In genomic region chr5:143371146-143371510, GRCm38 (mm10) we compare ENCODE assay signal across 21 mouse cellular contexts. TPM values are rescaled to one million over a fixed set of nuclear protein-coding genes. Genes with fewer than 3 reads are reported as not detected.
A peak's percentile ranks its signal among the peaks of the same experiment; 100 is the strongest.
DNase-seq lines count a peak whose midpoint lies in the region; ATAC-seq lines count a peak whose summit lies in the region.
"Had no signal": no experiment of that assay in that cellular context is flagged by ENCODE, and none has a peak within 500 bp of the region (broad histone marks: within the 10 kb centered on the region; RNA-seq: fewer than 3 reads in every experiment).

No protein-coding gene starts in this region.

- ATAC-seq in forebrain, embryonic 15.5 days (replicated peaks): no peak
- ATAC-seq in forebrain, embryonic 16.5 days: no peak
- no peak for ATAC-seq in forebrain, embryonic 11.5 days (replicated peaks; ENCODE audit: low FRiP score)
- ATAC-seq in midbrain, embryonic 11.5 days (ENCODE audit: low FRiP score): no peak
- ATAC-seq in midbrain, embryonic 16.5 days: no peak
- ATAC-seq: activated CD4-positive, CD25-positive, alpha-beta regulatory T cell, adult 4 months; CD4-positive, CD25-positive, alpha-beta regulatory T cell, adult 4 months; Patski had no signal

- H3K27me3 ChIP-seq in forebrain, embryonic 15.5 days: peaks cover 74% of the 10 kb centered on the region
- peaks cover 92% of the 10 kb centered on the region for H3K27me3 ChIP-seq in forebrain, embryonic 10.5 days (ENCODE audit: poor library complexity, severe bottlenecking)
- peaks cover 52% of the 10 kb centered on the region for H3K27me3 ChIP-seq in forebrain, embryonic 16.5 days (replicated peaks; ENCODE audit: control insufficient read depth, insufficient read depth, low read length)
- H3K27me3 ChIP-seq in forebrain, embryonic 11.5 days (ENCODE audit: control insufficient read depth, insufficient read depth, low read length): peaks cover 67% of the 10 kb centered on the region
- peaks cover 69% of the 10 kb centered on the region for H3K27me3 ChIP-seq in midbrain, embryonic 11.5 days (ENCODE audit: control insufficient read depth, insufficient read depth, low read length)
- H3K27me3 ChIP-seq in midbrain, embryonic 16.5 days (ENCODE audit: control insufficient read depth, insufficient read depth, low read depth, low read length): peaks cover 61% of the 10 kb centered on the region

- H3K36me3 ChIP-seq in forebrain, embryonic 15.5 days: no peaks in the 10 kb centered on the region
- H3K36me3 ChIP-seq in forebrain, embryonic 10.5 days (replicated peaks): no peaks in the 10 kb centered on the region
- no peaks in the 10 kb centered on the region for H3K36me3 ChIP-seq in forebrain, embryonic 16.5 days (ENCODE audit: control insufficient read depth, insufficient read depth)
- H3K36me3 ChIP-seq in forebrain, embryonic 11.5 days (ENCODE audit: control insufficient read depth, insufficient read depth, low read length): no peaks in the 10 kb centered on the region
- H3K36me3 ChIP-seq in midbrain, embryonic 11.5 days (ENCODE audit: control insufficient read depth, insufficient read depth, low read length): no peaks in the 10 kb centered on the region
- no peaks in the 10 kb centered on the region for H3K36me3 ChIP-seq in midbrain, embryonic 16.5 days (ENCODE audit: control insufficient read depth, insufficient read depth, low read length)
- H3K36me3 ChIP-seq: G1E had no signal

- H3K4me3 ChIP-seq in forebrain, embryonic 15.5 days: no peak overlapping the region
- H3K4me3 ChIP-seq in forebrain, embryonic 10.5 days: no peak overlapping the region
- no peak overlapping the region for H3K4me3 ChIP-seq in forebrain, embryonic 16.5 days (replicated peaks; ENCODE audit: low read length)
- no peak overlapping the region for H3K4me3 ChIP-seq in forebrain, embryonic 11.5 days (ENCODE audit: low read depth, low read length)
- no peak overlapping the region for H3K4me3 ChIP-seq in midbrain, embryonic 11.5 days (ENCODE audit: low read depth, low read length)
- no peak overlapping the region for H3K4me3 ChIP-seq in midbrain, embryonic 16.5 days (ENCODE audit: low read depth, low read length)

- WGBS in forebrain, embryonic 15.5 days: 39% methylated on average over 4 of the region's 4 CpGs
- 48% methylated on average over 4 of the region's 4 CpGs for WGBS in forebrain, embryonic 10.5 days
- 55% methylated on average over 4 of the region's 4 CpGs for WGBS in forebrain, embryonic 16.5 days
- 42% methylated on average over 4 of the region's 4 CpGs for WGBS in forebrain, embryonic 11.5 days
- WGBS in midbrain, embryonic 11.5 days: 52% methylated on average over 4 of the region's 4 CpGs
- 50% methylated on average over 4 of the region's 4 CpGs for WGBS in midbrain, embryonic 16.5 days

- H3K27ac ChIP-seq in forebrain, embryonic 15.5 days (replicated peaks): no peak overlapping the region
- no peak overlapping the region for H3K27ac ChIP-seq in forebrain, embryonic 10.5 days
- H3K27ac ChIP-seq in forebrain, embryonic 16.5 days (ENCODE audit: low read length): no peak overlapping the region
- no peak overlapping the region for H3K27ac ChIP-seq in forebrain, embryonic 11.5 days (ENCODE audit: low read depth, low read length)
- no peak overlapping the region for H3K27ac ChIP-seq in midbrain, embryonic 11.5 days (ENCODE audit: low read depth, low read length)
- no peak overlapping the region for H3K27ac ChIP-seq in midbrain, embryonic 16.5 days (ENCODE audit: low read length)

- peaks cover 37% of the 10 kb centered on the region for H3K4me1 ChIP-seq in forebrain, embryonic 15.5 days
- peaks cover 23% of the 10 kb centered on the region for H3K4me1 ChIP-seq in forebrain, embryonic 10.5 days
- H3K4me1 ChIP-seq in forebrain, embryonic 16.5 days (replicated peaks; ENCODE audit: control insufficient read depth, insufficient read depth, low read length): peaks cover 34% of the 10 kb centered on the region
- H3K4me1 ChIP-seq in forebrain, embryonic 11.5 days (replicated peaks; ENCODE audit: control insufficient read depth, insufficient read depth, low read length): peaks cover 7% of the 10 kb centered on the region
- peaks cover 5% of the 10 kb centered on the region; the same call in 1 of the 2 replicates for H3K4me1 ChIP-seq in midbrain, embryonic 11.5 days (ENCODE audit: control insufficient read depth, insufficient read depth, low read length)
- H3K4me1 ChIP-seq in midbrain, embryonic 16.5 days (ENCODE audit: control insufficient read depth, insufficient read depth, low read length): peaks cover 9% of the 10 kb centered on the region

- H3K9ac ChIP-seq in forebrain, embryonic 15.5 days (replicated peaks): no peak overlapping the region
- no peak overlapping the region for H3K9ac ChIP-seq in forebrain, embryonic 16.5 days (replicated peaks; ENCODE audit: low read depth, low read length)
- no peak overlapping the region for H3K9ac ChIP-seq in forebrain, embryonic 11.5 days (ENCODE audit: low read length)
- H3K9ac ChIP-seq in midbrain, embryonic 11.5 days (ENCODE audit: low read length): no peak overlapping the region
- H3K9ac ChIP-seq in midbrain, embryonic 16.5 days (ENCODE audit: low read depth, low read length): no peak overlapping the region

- H3K9me3 ChIP-seq in forebrain, embryonic 15.5 days: no peaks in the 10 kb centered on the region
- H3K9me3 ChIP-seq in forebrain, embryonic 10.5 days: no peaks in the 10 kb centered on the region
- H3K9me3 ChIP-seq in forebrain, embryonic 16.5 days (ENCODE audit: control insufficient read depth, low read length): no peaks in the 10 kb centered on the region
- 0 out of 2 replicates have a peak, but pooled peaks cover under 1% of the 10 kb centered on the region for H3K9me3 ChIP-seq in forebrain, embryonic 11.5 days (ENCODE audit: control insufficient read depth, low read length)
- no peaks in the 10 kb centered on the region for H3K9me3 ChIP-seq in midbrain, embryonic 11.5 days (ENCODE audit: control insufficient read depth, low read length)
- no peaks in the 10 kb centered on the region for H3K9me3 ChIP-seq in midbrain, embryonic 16.5 days (replicated peaks; ENCODE audit: control insufficient read depth, low read length, poor library complexity, severe bottlenecking)

- DNase-seq in cerebellum, postnatal 10 days: peak; percentile 47 to 52
- no peak for DNase-seq in cerebellum, adult 9-10 months
- no peak for DNase-seq in forebrain, embryonic 10.5 days (ENCODE audit: extremely low spot score, low spot score)
- no peak for DNase-seq in forebrain, embryonic 11.5 days (ENCODE audit: low spot score)
- peak; percentile 73 for DNase-seq in midbrain, embryonic 11.5 days (ENCODE audit: low spot score, missing footprints)
- DNase-seq: adrenal gland, adult 2 months; adrenal gland, adult 8-10 months; adrenal gland, postnatal 10 days; adrenal gland, postnatal 14 days; adrenal gland, postnatal 25 days; adrenal gland, postnatal 36 days; B cell, adult 2 months; cerebellum, adult 11 months had no signal

- peak overlapping the region; percentile 65 for H3K4me2 ChIP-seq in forebrain, embryonic 15.5 days (replicated peaks)
- H3K4me2 ChIP-seq in forebrain, embryonic 16.5 days (ENCODE audit: low read length): peak overlapping the region; percentile 68; the same call in 1 of the 2 replicates
- H3K4me2 ChIP-seq in forebrain, embryonic 11.5 days (ENCODE audit: low read depth, low read length, severe bottlenecking): no peak overlapping the region
- no peak overlapping the region for H3K4me2 ChIP-seq in midbrain, embryonic 11.5 days
- H3K4me2 ChIP-seq in midbrain, embryonic 16.5 days (ENCODE audit: low read length): no peak overlapping the region

RNA-seq across cellular contexts. Expression of gene Grid2ip, which starts 14.0 kb away (rescaled TPM):
- 0.42 and 0.88 TPM in 2 replicates for polyA plus RNA-seq in forebrain, embryonic 15.5 days (2015; fragmentation: Nextera tagmentation; extraction: Ambion mirVana)
- polyA plus RNA-seq in forebrain, embryonic 10.5 days (2016; fragmentation: Nextera tagmentation; extraction: Ambion mirVana): 0.19 and 0.37 TPM in 2 replicates
- 0.36 and 1.0 TPM in 2 replicates for polyA plus RNA-seq in forebrain, embryonic 16.5 days (2015; fragmentation: Nextera tagmentation; extraction: Ambion mirVana)
- polyA plus RNA-seq in forebrain, embryonic 11.5 days (2014; fragmentation: Nextera tagmentation; extraction: Ambion mirVana): 0.31 and 0.64 TPM in 2 replicates
- polyA plus RNA-seq in midbrain, embryonic 11.5 days (2014; fragmentation: Nextera tagmentation; extraction: Ambion mirVana): 0.12 and 0.34 TPM in 2 replicates
- 0.80 and 0.87 TPM in 2 replicates for polyA plus RNA-seq in midbrain, embryonic 16.5 days (2015; fragmentation: Nextera tagmentation; extraction: Ambion mirVana)
- polyA plus RNA-seq: activated CD4-positive, CD25-positive, alpha-beta regulatory T cell, adult 4 months; C2C12; CD4-positive, CD25-positive, alpha-beta regulatory T cell, adult 4 months; G1E had no signal

RNA-seq across cellular contexts. Expression of gene Kdelr2, which starts 32.5 kb away (rescaled TPM):
- polyA plus RNA-seq in forebrain, embryonic 15.5 days (2015; fragmentation: Nextera tagmentation; extraction: Ambion mirVana): 117 and 128 TPM in 2 replicates
- 200 and 201 TPM in 2 replicates for polyA plus RNA-seq in forebrain, embryonic 10.5 days (2016; fragmentation: Nextera tagmentation; extraction: Ambion mirVana)
- 124 and 142 TPM in 2 replicates for polyA plus RNA-seq in forebrain, embryonic 16.5 days (2015; fragmentation: Nextera tagmentation; extraction: Ambion mirVana)
- 190 and 196 TPM in 2 replicates for polyA plus RNA-seq in forebrain, embryonic 11.5 days (2014; fragmentation: Nextera tagmentation; extraction: Ambion mirVana)
- 187 and 190 TPM in 2 replicates for polyA plus RNA-seq in midbrain, embryonic 11.5 days (2014; fragmentation: Nextera tagmentation; extraction: Ambion mirVana)
- 123 and 133 TPM in 2 replicates for polyA plus RNA-seq in midbrain, embryonic 16.5 days (2015; fragmentation: Nextera tagmentation; extraction: Ambion mirVana)

RNA-seq across cellular contexts. Expression of gene Zdhhc4, which starts 42.1 kb away (rescaled TPM):
- 73.5 and 75.0 TPM in 2 replicates for polyA plus RNA-seq in forebrain, embryonic 15.5 days (2015; fragmentation: Nextera tagmentation; extraction: Ambion mirVana)
- polyA plus RNA-seq in forebrain, embryonic 10.5 days (2016; fragmentation: Nextera tagmentation; extraction: Ambion mirVana): 70.2 and 70.9 TPM in 2 replicates
- 77.9 and 78.6 TPM in 2 replicates for polyA plus RNA-seq in forebrain, embryonic 16.5 days (2015; fragmentation: Nextera tagmentation; extraction: Ambion mirVana)
- 69.4 and 71.9 TPM in 2 replicates for polyA plus RNA-seq in forebrain, embryonic 11.5 days (2014; fragmentation: Nextera tagmentation; extraction: Ambion mirVana)
- polyA plus RNA-seq in midbrain, embryonic 11.5 days (2014; fragmentation: Nextera tagmentation; extraction: Ambion mirVana): 68.1 and 73.7 TPM in 2 replicates
- polyA plus RNA-seq in midbrain, embryonic 16.5 days (2015; fragmentation: Nextera tagmentation; extraction: Ambion mirVana): 70.4 and 71.7 TPM in 2 replicates

RNA-seq across cellular contexts. Expression of gene E130309D02Rik, which starts 56.0 kb away (rescaled TPM):
- polyA plus RNA-seq in forebrain, embryonic 15.5 days (2015; fragmentation: Nextera tagmentation; extraction: Ambion mirVana): 47.9 and 50.4 TPM in 2 replicates
- 64.0 and 68.4 TPM in 2 replicates for polyA plus RNA-seq in forebrain, embryonic 10.5 days (2016; fragmentation: Nextera tagmentation; extraction: Ambion mirVana)
- 45.4 and 49.5 TPM in 2 replicates for polyA plus RNA-seq in forebrain, embryonic 16.5 days (2015; fragmentation: Nextera tagmentation; extraction: Ambion mirVana)
- 65.8 and 75.0 TPM in 2 replicates for polyA plus RNA-seq in forebrain, embryonic 11.5 days (2014; fragmentation: Nextera tagmentation; extraction: Ambion mirVana)
- polyA plus RNA-seq in midbrain, embryonic 11.5 days (2014; fragmentation: Nextera tagmentation; extraction: Ambion mirVana): 41.5 and 46.6 TPM in 2 replicates
- 25.3 and 31.3 TPM in 2 replicates for polyA plus RNA-seq in midbrain, embryonic 16.5 days (2015; fragmentation: Nextera tagmentation; extraction: Ambion mirVana)

Comparison
In these comparisons a context has a peak if more than half of its experiments do, and no peak if none do; other contexts are left out.
1. DNase-seq: peak in cerebellum, postnatal 10 days (2 of 2) and midbrain, embryonic 11.5 days (single experiment); none in cerebellum, adult 9-10 months (single experiment), forebrain, embryonic 10.5 days (single experiment) and forebrain, embryonic 11.5 days (single experiment).
2. H3K4me2 ChIP-seq: peak in forebrain, embryonic 15.5 days (single experiment) and forebrain, embryonic 16.5 days (single experiment); none in forebrain, embryonic 11.5 days (single experiment), midbrain, embryonic 11.5 days (single experiment) and midbrain, embryonic 16.5 days (single experiment).